Mouse (Mus musculus): Measurements from ENCODE around the gene March10.

Gene March10

DNA sequence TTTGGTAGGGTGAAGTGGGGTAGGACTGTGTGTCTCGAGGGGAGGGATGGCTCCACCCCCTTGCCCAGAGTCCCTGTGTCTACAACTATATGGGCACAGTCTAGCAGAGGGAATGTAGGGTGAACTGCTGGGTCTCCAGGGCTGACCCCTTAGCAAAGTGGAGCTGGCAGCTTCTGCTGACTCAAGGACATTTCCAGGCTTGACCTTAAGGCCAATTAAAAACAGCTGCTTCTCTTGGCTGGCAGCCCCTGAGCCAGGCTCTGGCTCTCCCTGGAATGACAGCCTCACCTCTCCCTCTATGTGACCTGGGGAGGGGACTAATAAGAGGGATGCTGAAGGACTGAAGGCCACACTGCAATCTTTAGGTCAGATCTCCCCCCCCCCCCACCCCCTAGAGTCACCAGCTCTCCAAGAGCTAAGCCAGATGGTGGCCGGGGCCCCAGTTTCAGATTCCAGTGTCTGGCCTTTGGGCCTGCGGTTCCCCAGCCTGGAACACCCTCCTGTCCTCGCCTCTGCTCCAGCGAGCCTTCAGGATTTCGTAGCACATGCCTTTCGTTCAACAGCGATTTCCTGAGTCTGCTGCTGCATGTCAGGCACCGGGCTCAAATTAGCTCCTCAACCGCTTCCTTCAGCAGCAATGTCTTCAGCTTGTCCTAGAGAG, 143.4 kb downstream of the March10 start:
- CTCF ChIA-PET, result no interaction called here

DNA sequence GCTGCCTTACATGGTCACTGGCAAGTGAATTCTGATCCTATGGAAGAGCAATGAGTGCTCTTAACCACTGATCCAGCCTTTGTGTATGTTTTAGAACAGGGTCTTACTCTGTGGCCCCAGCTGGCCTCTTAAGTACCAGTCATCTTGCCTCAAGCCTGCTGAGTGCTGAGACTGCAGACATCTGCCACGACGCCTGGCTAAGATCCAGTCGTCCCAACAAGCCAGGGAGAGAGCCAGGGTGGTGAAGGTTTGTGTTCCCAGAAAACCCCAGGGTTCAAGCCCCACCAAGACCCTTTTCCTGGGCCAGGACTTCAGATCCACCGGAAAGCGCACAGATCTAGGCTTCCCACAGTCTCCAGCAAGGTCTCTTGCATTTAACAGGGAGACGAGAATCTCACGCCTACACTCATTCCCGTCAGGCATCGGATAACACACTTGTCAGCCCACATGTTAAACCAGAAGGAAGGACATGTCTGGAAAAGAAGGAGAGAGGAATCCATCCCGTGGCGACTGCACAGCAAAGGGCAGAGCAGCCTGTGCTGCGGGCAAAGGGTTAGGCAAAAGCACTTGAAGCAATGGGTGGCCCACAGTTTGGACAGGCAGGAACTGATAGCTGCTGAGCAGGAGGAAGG, 144.1 kb downstream of the March10 start:
- CTCF ChIA-PET, result no interaction called here

DNA sequence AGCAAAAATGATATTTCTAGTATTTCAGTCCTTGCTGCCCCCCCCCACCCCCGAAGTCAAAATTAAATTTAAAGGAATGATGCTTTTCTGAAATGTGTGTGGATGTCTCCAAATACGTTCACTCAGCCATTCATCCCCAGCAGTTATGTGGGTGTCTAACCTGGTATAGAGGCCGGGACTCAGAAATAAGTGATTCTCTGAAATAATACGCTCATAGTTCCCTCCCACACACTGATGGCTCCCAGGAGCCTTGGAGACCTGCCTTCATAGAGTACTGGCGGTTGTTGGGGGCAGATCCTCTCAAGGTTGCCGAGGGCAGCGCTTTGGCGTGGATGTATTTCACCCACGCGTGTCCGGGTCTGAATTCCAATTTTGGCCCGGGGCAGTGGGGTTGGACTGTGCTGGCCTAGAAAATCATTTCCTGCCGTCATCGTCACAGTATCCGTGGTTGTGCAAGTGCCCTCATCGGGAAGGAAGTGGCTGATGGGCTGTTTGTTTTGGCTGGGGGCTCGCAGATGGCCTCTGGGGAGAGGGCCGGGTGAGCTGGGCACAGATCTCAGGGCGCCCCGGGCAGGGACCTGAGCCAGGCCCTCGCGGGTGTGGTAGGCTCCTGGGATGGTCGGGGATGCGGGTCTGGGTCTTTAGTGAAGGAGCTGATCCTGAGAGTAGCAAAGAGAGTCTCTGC, 145.1 kb downstream of the March10 start:
- CTCF ChIA-PET, result no interaction called here
